Mouse (Mus musculus) monocyte, adult 59 days (primary cell): ENCODE data around the gene Grk2. TPM values are rescaled to one million over a fixed set of nuclear protein-coding genes. Genes with fewer than 3 reads are reported as not detected.

ENCODE experiments used
- total RNA-seq, 2 experiments: library from RNA; stranded (reverse); gene quantifications; one replicate each; pipeline ENCODE4 v1.2.4; 2023

Gene Grk2
- 100 to 1,000 TPM; 425 to 438 TPM for total RNA-seq

DNA sequence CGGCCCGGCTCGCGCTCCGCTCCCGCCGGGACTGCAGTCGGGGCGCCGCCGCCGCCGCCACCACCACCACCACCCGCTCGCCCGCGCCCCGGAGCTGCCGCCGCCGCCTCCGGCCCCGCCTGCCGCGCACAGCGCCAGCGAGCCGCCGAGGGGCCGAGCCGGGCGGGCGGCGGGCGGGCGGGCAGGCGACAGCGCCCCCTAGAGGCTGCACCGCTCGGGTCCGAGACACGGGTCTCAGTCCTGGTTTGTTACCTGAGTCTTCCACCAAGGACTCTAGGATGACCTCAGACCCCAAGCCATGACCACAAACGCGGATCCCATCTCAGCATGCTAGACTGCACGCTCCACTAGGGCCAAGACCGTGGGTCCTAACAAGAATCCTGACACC lies at the start of gene Grk2:
Grk2 (minus strand) TSS at position 33 of the 388 bp plus-strand sequence.

GRCm38 (mm10) chr19:4282898-4283553 lies 23.0 kb downstream of the Grk2 start, which contains the start of gene Ankrd13d:
Gene Ankrd13d, minus strand, starts transcription at chr19:4283137.

GRCm38 (mm10) chr19:4268566-4269361 lies 37.3 kb downstream of the Grk2 start, which contains the start of gene Ssh3:
Gene Ssh3, minus strand, starts transcription at chr19:4269180.

Other genes with a start within 250 kb of the Grk2 start
- 1 to 10 TPM; 6.8 to 7.6 TPM for gene Gstp3, start 246.7 kb downstream of the Grk2 start, total RNA-seq
- gene Cabp2, start 224.6 kb downstream of the Grk2 start, total RNA-seq, result not detected
- gene Cdk2ap2, start 209.0 kb downstream of the Grk2 start, total RNA-seq, result 100 to 1,000 TPM; 250 to 306 TPM
- gene Pitpnm1, start 206.2 kb downstream of the Grk2 start, total RNA-seq, result 100 to 1,000 TPM; 399 to 422 TPM
- 100 to 1,000 TPM; 105 to 131 TPM for gene Aip, start 180.4 kb downstream of the Grk2 start, total RNA-seq
- under 1 TPM; 0.31 to 0.43 TPM for gene Gpr152, start 166.4 kb downstream of the Grk2 start, total RNA-seq
- gene Cabp4, start 162.2 kb downstream of the Grk2 start, total RNA-seq, result 10 to 100 TPM in 1 of 2 experiments, 1 to 10 TPM in 1; 5.6 to 10.1 TPM
- gene Coro1b, start 157.6 kb downstream of the Grk2 start, total RNA-seq, result 100 to 1,000 TPM; 435 to 477 TPM
- gene Ptprcap, start 152.6 kb downstream of the Grk2 start, total RNA-seq, result 10 to 100 TPM; 13.1 to 17.2 TPM
- 10 to 100 TPM; 41.7 to 47.8 TPM for gene Rps6kb2, start 142.9 kb downstream of the Grk2 start, total RNA-seq
- 1 to 10 TPM; 5.7 to 6.3 TPM for gene Carns1, start 130.7 kb downstream of the Grk2 start, total RNA-seq
- gene Tbc1d10c, start 114.9 kb downstream of the Grk2 start, total RNA-seq, result 10 to 100 TPM; 29.8 to 31.7 TPM
- 100 to 1,000 TPM; 360 to 389 TPM for gene Ppp1ca, start 114.2 kb downstream of the Grk2 start, total RNA-seq
- gene Rad9a, start 104.6 kb downstream of the Grk2 start, total RNA-seq, result 10 to 100 TPM; 32.7 to 35.4 TPM
- gene Clcf1, start 92.0 kb downstream of the Grk2 start, total RNA-seq, result 10 to 100 TPM; 29.0 to 34.8 TPM
- not detected for gene AC109138.7, start 91.9 kb downstream of the Grk2 start, total RNA-seq
- 100 to 1,000 TPM; 108 to 115 TPM for gene Pold4, start 74.3 kb downstream of the Grk2 start, total RNA-seq
- gene Ssh3, start 37.0 kb downstream of the Grk2 start, total RNA-seq, result 10 to 100 TPM; 50.8 to 51.4 TPM
- 10 to 100 TPM; 18.4 to 19.2 TPM for gene Ankrd13d, start 23.1 kb downstream of the Grk2 start, total RNA-seq
- 100 to 1,000 TPM; 128 to 130 TPM for gene Kdm2a, start 92.1 kb upstream of the Grk2 start, total RNA-seq
- under 1 TPM in 1 of 2 experiments, not detected in 1; 0.42 TPM for gene Rhod, start 133.2 kb upstream of the Grk2 start, total RNA-seq
- not detected for gene Syt12, start 171.2 kb upstream of the Grk2 start, total RNA-seq
- gene 2010003K11Rik, start 192.4 kb upstream of the Grk2 start, total RNA-seq, result not detected
- gene Pcx, start 204.2 kb upstream of the Grk2 start, total RNA-seq, result 1 to 10 TPM; 1.4 to 2.1 TPM